Mouse (Mus musculus) gastrocnemius, postnatal 14 days (tissue): ENCODE data around the gene Mesp2. TPM values are rescaled to one million over a fixed set of nuclear protein-coding genes. Genes with fewer than 3 reads are reported as not detected.
"Not testable (repeated sequence)": the region's sequence is repeated elsewhere in the genome, so short reads cannot be mapped to it uniquely, and the experiment has no call there.

Experiments
- DNase-seq: peaks from one replicate; pipeline ENCODE4 v3.0.0; 2021; ENCODE audit warnings: mixed read lengths
- intact Hi-C: fragments of 180-260 bp; cut with DNase I; formaldehyde crosslinking; loops from one replicate; pipeline ENCODE4 v1.15.1; 2025; ENCODE audit warnings: low total_unique reads
- long read RNA-seq, 2 experiments: library from polyadenylated mRNA; stranded (forward); transcript quantifications; one replicate each; pipeline ENCODE4 v2.0.0; 2021
- total RNA-seq, 2 experiments: library from RNA; stranded (reverse); gene quantifications; 2 replicates each; pipeline ENCODE4 v1.2.3; 2021

Gene Mesp2
- not detected for total RNA-seq
- long read RNA-seq, experiment 1: 0 reads
- long read RNA-seq, experiment 2: 0 reads

- DNase-seq: peak; percentile 70
- intact Hi-C loops: no loop called here
These were observed at the start of gene Mesp2 for GRCm38 (mm10) chr7:79810611-79811506. Gene Mesp2, plus strand, starts transcription at chr7:79810727.

- intact Hi-C loops: no loop called here
- DNase-seq: no peak
These were observed 49.2 kb upstream of the Mesp2 start for GRCm38 (mm10) chr7:79761124-79761876.

- DNase-seq: no peak
These were observed 48.4 kb upstream of the Mesp2 start for GRCm38 (mm10) chr7:79762106-79762505.

GRCm38 (mm10) chr7:79765991-79766390 lies 44.5 kb upstream of the Mesp2 start:
- intact Hi-C loops: no loop called here
- DNase-seq: no peak

More at GRCm38 (mm10) chr7:79762106-79762505, 48.4 kb upstream of the Mesp2 start:
- intact Hi-C loops: no loop called here

- intact Hi-C loops: no loop called here
- no peak for DNase-seq
These were observed 40.9 kb upstream of the Mesp2 start for GRCm38 (mm10) chr7:79769664-79770063.

GRCm38 (mm10) chr7:79771561-79772512 lies 38.7 kb upstream of the Mesp2 start:
- no peak for DNase-seq
- intact Hi-C loops: no loop called here

GRCm38 (mm10) chr7:79780647-79781626 lies 29.6 kb upstream of the Mesp2 start:
- intact Hi-C loops: no loop called here
- peak; percentile 63 for DNase-seq

GRCm38 (mm10) chr7:79781826-79782515 lies 28.6 kb upstream of the Mesp2 start:
- intact Hi-C loops: no loop called here
- DNase-seq: no peak

GRCm38 (mm10) chr7:79782516-79782855 lies 28.0 kb upstream of the Mesp2 start:
- DNase-seq: no peak
- intact Hi-C loops: no loop called here

GRCm38 (mm10) chr7:79786295-79786694 lies 24.2 kb upstream of the Mesp2 start:
- peak; percentile 52 for DNase-seq
- intact Hi-C loops: no loop called here

GRCm38 (mm10) chr7:79789812-79790211 lies 20.7 kb upstream of the Mesp2 start:
- intact Hi-C loops, DNase-seq: not testable (repeated sequence)

GRCm38 (mm10) chr7:79792635-79793421 lies 17.7 kb upstream of the Mesp2 start:
- intact Hi-C loops: no loop called here

GRCm38 (mm10) chr7:79793688-79794087 lies 16.8 kb upstream of the Mesp2 start, which contains the start of gene Mesp1:
Gene Mesp1, minus strand, starts transcription at chr7:79793788.
- no peak for DNase-seq
- intact Hi-C loops: no loop called here

More at GRCm38 (mm10) chr7:79792635-79793421, 17.7 kb upstream of the Mesp2 start:
- DNase-seq: peak; percentile 32

GRCm38 (mm10) chr7:79798606-79799005 lies 11.9 kb upstream of the Mesp2 start:
- intact Hi-C loops: loop anchor here (2.0 kb wide), 1 partner anchor 116 kb away; no protein-coding TSS in a partner anchor
- DNase-seq: no peak

- peak; percentile 71 for DNase-seq
- intact Hi-C loops: loop anchor here (2.0 kb wide), 1 partner anchor 116 kb away; no protein-coding TSS in a partner anchor
These were observed 11.5 kb upstream of the Mesp2 start for GRCm38 (mm10) chr7:79799048-79799447.

- intact Hi-C loops: loop anchor here (2.0 kb wide), 1 partner anchor 115 kb away; no protein-coding TSS in a partner anchor
- no peak for DNase-seq
These were observed 11.0 kb upstream of the Mesp2 start for GRCm38 (mm10) chr7:79799506-79799905.

GRCm38 (mm10) chr7:79800336-79800735 lies 10.2 kb upstream of the Mesp2 start:
- DNase-seq: no peak
- intact Hi-C loops: no loop called here
